Mouse (Mus musculus) urinary bladder, postnatal 14 days (tissue): ENCODE measurements around the gene Efna1.

Source experiments
- DNase-seq: peaks from one replicate; pipeline ENCODE4 v3.0.0; 2021; ENCODE audit warnings: low spot score

Efna1 gene

GRCm38 (mm10) chr3:89280606-89281511 lies at the start of gene Efna1:
Gene Efna1 (minus strand): TSS chr3:89281142.
- DNase-seq, result peak; percentile 76

- no peak for DNase-seq
Observed at GRCm38 (mm10) chr3:89330346-89330745, 49.4 kb upstream of the Efna1 start.

GRCm38 (mm10) chr3:89328623-89329022 lies 47.7 kb upstream of the Efna1 start:
- no peak for DNase-seq

GRCm38 (mm10) chr3:89327371-89327870 lies 46.5 kb upstream of the Efna1 start:
- DNase-seq, result no peak

- no peak for DNase-seq
Observed at GRCm38 (mm10) chr3:89325882-89326281, 44.9 kb upstream of the Efna1 start.

GRCm38 (mm10) chr3:89322514-89323165 lies 41.7 kb upstream of the Efna1 start, which contains the start of gene Efna3:
Gene Efna3 (minus strand): TSS chr3:89322965.
- peak; percentile 76 for DNase-seq

- DNase-seq, result no peak
Observed at GRCm38 (mm10) chr3:89322131-89322500, 41.2 kb upstream of the Efna1 start.

- no peak for DNase-seq
Observed at GRCm38 (mm10) chr3:89321183-89322130, 40.5 kb upstream of the Efna1 start.

GRCm38 (mm10) chr3:89320581-89321182 lies 39.7 kb upstream of the Efna1 start:
- peak; percentile 29 for DNase-seq

GRCm38 (mm10) chr3:89319591-89320350 lies 38.8 kb upstream of the Efna1 start:
- DNase-seq, result no peak

GRCm38 (mm10) chr3:89318971-89319590 lies 38.1 kb upstream of the Efna1 start:
- DNase-seq, result no peak

GRCm38 (mm10) chr3:89318316-89318715 lies 37.4 kb upstream of the Efna1 start:
- DNase-seq, result no peak

GRCm38 (mm10) chr3:89317246-89317645 lies 36.3 kb upstream of the Efna1 start:
- DNase-seq, result no peak

GRCm38 (mm10) chr3:89316833-89317232 lies 35.9 kb upstream of the Efna1 start:
- DNase-seq, result peak; percentile 90

GRCm38 (mm10) chr3:89315930-89316831 lies 35.2 kb upstream of the Efna1 start:
- DNase-seq, result peak; percentile 30

GRCm38 (mm10) chr3:89315195-89315929 lies 34.4 kb upstream of the Efna1 start:
- peak; percentile 79 for DNase-seq

GRCm38 (mm10) chr3:89314791-89315190 lies 33.8 kb upstream of the Efna1 start:
- DNase-seq, result no peak

GRCm38 (mm10) chr3:89314340-89314739 lies 33.4 kb upstream of the Efna1 start:
- DNase-seq, result no peak
